Mouse (Mus musculus): ENCODE results near the gene Rasal3.

DNA sequence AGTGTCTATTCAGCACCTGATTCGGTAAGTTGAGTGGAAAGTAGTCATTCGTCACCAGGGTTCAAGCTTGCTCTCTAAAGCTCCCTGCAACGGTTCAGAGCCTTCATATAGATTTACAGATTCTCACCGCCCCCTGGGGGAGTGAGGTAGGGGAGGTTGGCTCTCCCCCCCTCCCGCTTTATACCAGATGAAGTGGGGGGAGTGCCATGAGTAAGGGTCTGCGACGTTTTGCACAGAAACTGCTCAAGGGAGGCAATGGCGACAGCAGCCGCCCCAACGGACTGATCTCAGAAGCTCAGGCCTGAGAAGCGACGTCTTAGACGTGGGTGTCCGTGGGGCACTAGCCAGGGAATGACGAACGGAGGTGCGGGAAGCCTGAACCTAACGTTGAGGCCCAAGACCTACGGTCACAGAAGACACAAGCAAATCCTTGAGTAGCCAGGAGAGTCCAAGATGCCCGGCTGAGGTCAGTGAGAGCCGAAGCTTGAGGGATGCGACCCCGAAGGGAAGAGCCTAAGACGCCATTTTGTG is 53.5 kb downstream of the Rasal3 start:
- TF ChIP-seq POLR2A (IDR thresholded peaks at IDR 0.05; ENCODE audit: extremely low read depth, insufficient read depth, low read length), result no peak
- TF ChIP-seq CTCF (IDR thresholded peaks at IDR 0.05; ENCODE audit: low read depth, low read length), result no peak

All from liver, adult 2 months (tissue).